Mouse (Mus musculus) heart, embryonic 15.5 days (tissue): ENCODE results near the gene Cux2. TPM values are rescaled to one million over a fixed set of nuclear protein-coding genes. Genes with fewer than 3 reads are reported as not detected.

Experiments used
- ATAC-seq: fragments of 200-750 bp; cut with Nextera tagmentation; replicated peaks from 2 replicates; pipeline ENCODE4 v1.8.0; 2017; ENCODE audit warnings: low read depth, moderate TSS enrichment; ENCODE audit not compliant: insufficient number of reproducible peaks, insufficient read depth, low FRiP score
- H3K27ac ChIP-seq: fragments of 300-500 bp; sonication (generic); 2 replicates; pipeline ENCODE4 v1.5.1; 2015; ENCODE audit warnings: mild to moderate bottlenecking, inconsistent platforms
- H3K27me3 ChIP-seq: fragments of 300-500 bp; sonication (generic); 2 replicates; pipeline ENCODE4 v1.6.1; 2015; ENCODE audit warnings: inconsistent platforms
- H3K36me3 ChIP-seq: fragments of 300-500 bp; sonication (generic); 2 replicates; pipeline ENCODE4 v1.6.1; 2015; ENCODE audit warnings: mild to moderate bottlenecking, inconsistent platforms
- H3K4me1 ChIP-seq: fragments of 300-500 bp; sonication (generic); replicated peaks from 2 replicates; pipeline ENCODE4 v1.6.1; 2015; ENCODE audit warnings: inconsistent platforms
- H3K4me2 ChIP-seq: fragments of 300-500 bp; sonication (generic); 2 replicates; pipeline ENCODE4 v1.6.1; 2015; ENCODE audit warnings: inconsistent platforms, mild to moderate bottlenecking, moderate library complexity
- H3K4me3 ChIP-seq: fragments of 300-500 bp; sonication (generic); 2 replicates; pipeline ENCODE4 v1.5.1; 2015; ENCODE audit warnings: mild to moderate bottlenecking, inconsistent platforms
- H3K9ac ChIP-seq: fragments of 300-500 bp; sonication (generic); 2 replicates; pipeline ENCODE4 v1.6.1; 2015; ENCODE audit warnings: mild to moderate bottlenecking, inconsistent platforms
- H3K9me3 ChIP-seq: fragments of 300-500 bp; sonication (generic); replicated peaks from 2 replicates; pipeline ENCODE4 v1.6.1; 2016; ENCODE audit warnings: inconsistent platforms
- WGBS: fragments of 180-500 bp; shearing (Covaris S2); methylation state at CpG from one replicate; pipeline ENCODE4 v1.1.7; 2015; ENCODE audit warnings: mixed read lengths; 5-methylcytosine and 5-hydroxymethylcytosine counted together
- polyA plus RNA-seq: library from polyadenylated mRNA; unstranded; fragments of >200 nt; fragmentation: Nextera tagmentation; extraction: Ambion mirVana; gene quantifications from 2 replicates; pipeline ENCODE4 v1.2.1, GENCODE M21; 2015

Cux2 gene
- polyA plus RNA-seq, 1 experiment from 2014 or later: 3.9 TPM

DNA sequence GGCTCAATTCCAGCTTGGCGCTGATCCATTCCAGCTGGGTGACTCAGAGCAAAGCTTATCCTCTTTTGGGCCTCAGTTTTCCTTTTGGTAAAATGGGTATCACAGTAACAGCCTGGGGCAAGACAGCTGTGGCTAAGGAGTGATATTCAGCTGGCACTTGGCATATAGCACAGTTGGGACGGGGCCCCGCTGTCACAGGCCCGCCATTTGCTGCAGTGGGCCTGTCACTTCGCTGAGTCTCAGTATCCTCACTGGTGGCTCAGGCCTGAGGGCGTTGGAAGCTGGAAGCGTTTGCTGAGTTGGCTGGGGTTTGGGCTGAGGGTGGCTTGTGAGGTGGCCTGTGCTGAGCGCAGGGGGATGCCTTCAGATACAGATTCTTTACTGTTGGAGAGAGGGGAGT is 88.6 kb downstream of the Cux2 start:
- no peak overlapping the region for H3K9ac ChIP-seq
- no peak overlapping the region for H3K4me3 ChIP-seq
- no peak for ATAC-seq
- H3K4me1 ChIP-seq: peaks cover 41% of the 10 kb centered on the region
- 79% methylated on average over 8 of the region's 8 CpGs for WGBS
- no peaks in the 10 kb centered on the region for H3K36me3 ChIP-seq
- H3K27ac ChIP-seq: no peak overlapping the region
- H3K27me3 ChIP-seq: 0 out of 2 replicates have a peak, but pooled peaks cover 2% of the 10 kb centered on the region
- no peak overlapping the region for H3K4me2 ChIP-seq
- no peaks in the 10 kb centered on the region for H3K9me3 ChIP-seq

DNA sequence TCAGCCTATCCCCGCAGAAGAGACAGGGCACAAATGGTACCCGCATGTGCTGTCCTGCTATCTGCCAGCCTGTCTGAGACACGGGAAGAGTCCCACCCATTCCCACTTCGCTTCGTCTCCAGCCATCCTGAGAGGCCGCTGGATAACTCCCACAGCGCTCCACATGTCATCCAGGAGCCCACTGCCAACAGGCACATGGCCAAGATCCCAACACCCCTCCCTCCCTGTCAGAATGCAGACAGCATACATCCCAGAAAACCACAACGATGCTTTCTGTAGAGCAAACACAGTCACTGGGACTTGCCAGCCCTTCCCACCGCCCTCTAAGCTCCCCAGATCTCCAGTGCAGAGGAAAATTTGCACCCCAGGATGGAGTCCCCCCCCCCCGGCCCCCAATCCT is 90.2 kb downstream of the Cux2 start:
- H3K4me3 ChIP-seq: no peak overlapping the region
- ATAC-seq: 0 out of 2 replicates have a peak, but pooled peaks have one; percentile 27
- peaks cover 40% of the 10 kb centered on the region for H3K4me1 ChIP-seq
- H3K36me3 ChIP-seq: no peaks in the 10 kb centered on the region
- 33% methylated on average over 10 of the region's 10 CpGs for WGBS
- H3K27ac ChIP-seq: no peak overlapping the region
- H3K4me2 ChIP-seq: no peak overlapping the region
- no peaks in the 10 kb centered on the region for H3K27me3 ChIP-seq
- H3K9ac ChIP-seq: no peak overlapping the region
- H3K9me3 ChIP-seq: no peaks in the 10 kb centered on the region

DNA sequence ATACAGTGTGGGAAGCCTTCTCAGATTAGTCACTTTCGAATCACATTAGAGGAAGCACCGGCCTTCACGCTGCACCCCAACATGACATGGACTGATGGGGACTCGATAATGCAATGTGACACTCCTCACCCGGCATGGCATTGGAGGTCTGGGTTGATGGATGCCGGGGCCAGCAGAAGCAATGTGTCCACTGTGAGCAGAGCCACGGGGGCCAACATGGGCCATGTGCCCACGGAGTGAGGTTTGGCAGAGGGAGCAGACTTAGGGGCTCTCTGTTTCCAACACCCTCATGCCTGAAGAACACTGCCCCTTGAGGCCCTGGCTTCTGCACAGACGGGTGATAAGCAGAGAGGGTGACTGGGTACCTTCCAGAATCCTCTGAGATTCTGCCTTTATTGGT is 91.4 kb downstream of the Cux2 start:
- Histone ChIP-seq H3K4me2 (no peak overlapping the region), H3K4me1 (peaks cover 40% of the 10 kb centered on the region), H3K36me3 (no peaks in the 10 kb centered on the region), H3K9ac (no peak overlapping the region), H3K27ac (no peak overlapping the region), H3K27me3 (no peaks in the 10 kb centered on the region), H3K9me3 (no peaks in the 10 kb centered on the region), H3K4me3 (no peak overlapping the region)
- WGBS: 67% methylated on average over 9 of the region's 9 CpGs
- no peak for ATAC-seq

DNA sequence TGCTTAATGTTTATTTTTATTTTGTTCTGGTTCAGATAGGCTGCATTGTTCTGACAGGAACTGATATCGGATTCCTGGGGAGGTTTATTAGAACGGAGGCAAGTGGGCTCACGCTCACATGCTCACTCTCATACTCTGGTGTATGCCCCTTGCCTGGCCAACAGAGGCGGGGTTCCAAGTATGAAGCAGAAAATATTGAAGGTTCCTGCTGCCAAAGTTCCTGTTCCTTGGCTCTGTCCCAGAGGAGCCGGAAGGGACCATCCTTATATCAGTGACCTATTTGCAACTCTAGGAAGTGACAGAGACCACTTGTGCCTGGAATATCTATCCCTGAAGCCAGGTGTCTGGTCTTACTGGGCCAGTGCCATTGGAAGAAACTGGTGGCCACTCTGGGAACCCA is 94.1 kb downstream of the Cux2 start:
- Histone ChIP-seq H3K27me3 (no peaks in the 10 kb centered on the region), H3K4me2 (no peak overlapping the region), H3K9ac (no peak overlapping the region), H3K27ac (no peak overlapping the region), H3K9me3 (no peaks in the 10 kb centered on the region), H3K36me3 (no peaks in the 10 kb centered on the region), H3K4me1 (peaks cover 29% of the 10 kb centered on the region), H3K4me3 (no peak overlapping the region)
- WGBS: 60% methylated on average over 5 of the region's 5 CpGs
- ATAC-seq: no peak

DNA sequence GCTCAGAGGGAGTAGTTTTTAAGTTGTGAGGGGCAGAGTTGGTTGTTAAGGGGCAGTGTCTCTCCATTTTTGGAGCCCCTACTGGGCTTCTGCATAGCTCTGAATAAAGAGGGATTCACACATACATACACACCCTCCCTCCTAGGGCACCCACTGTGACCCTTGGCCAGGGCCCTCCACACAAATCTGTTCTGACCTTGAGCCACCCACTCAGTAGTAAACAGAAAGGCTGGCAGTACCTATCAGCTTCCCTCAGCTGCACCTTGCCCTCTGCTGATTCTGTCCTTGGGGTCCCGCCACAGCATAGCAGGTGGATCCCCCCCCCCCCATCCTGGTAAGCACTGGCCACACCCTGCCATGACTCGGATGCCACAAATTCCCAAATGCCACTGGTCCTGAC is 99.7 kb downstream of the Cux2 start:
- no peak overlapping the region for H3K4me2 ChIP-seq
- no peak for ATAC-seq
- no peak overlapping the region for H3K27ac ChIP-seq
- H3K9ac ChIP-seq: no peak overlapping the region
- 45% methylated on average over 1 of the region's 2 CpGs for WGBS
- H3K9me3 ChIP-seq: no peaks in the 10 kb centered on the region
- H3K27me3 ChIP-seq: peaks cover 7% of the 10 kb centered on the region; the same call in 1 of the 2 replicates
- no peak overlapping the region for H3K4me3 ChIP-seq
- H3K4me1 ChIP-seq: peaks cover 32% of the 10 kb centered on the region
- H3K36me3 ChIP-seq: no peaks in the 10 kb centered on the region

DNA sequence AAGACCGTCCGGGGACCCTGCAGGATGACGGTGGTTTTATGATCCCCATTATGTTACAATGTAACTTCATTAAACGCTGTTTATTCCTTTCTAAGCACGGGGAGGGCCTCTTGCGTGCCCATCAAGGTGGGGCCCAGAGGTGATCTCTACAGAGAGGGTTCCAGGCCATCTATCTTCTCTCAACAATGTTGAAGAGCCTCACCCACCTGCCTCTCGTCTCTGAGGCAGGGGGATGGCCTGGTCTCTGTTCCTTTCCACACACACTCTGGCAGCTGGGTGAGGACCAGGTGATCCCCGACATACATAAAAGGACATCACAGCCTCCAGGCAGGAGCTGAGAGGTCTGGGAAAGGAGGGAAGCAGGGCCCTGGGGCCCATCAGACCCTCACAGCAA is 100.9 kb downstream of the Cux2 start:
- no peaks in the 10 kb centered on the region for H3K36me3 ChIP-seq
- H3K4me2 ChIP-seq: peak overlapping the region; percentile 69
- no peak overlapping the region for H3K9ac ChIP-seq
- ATAC-seq: no peak
- peaks cover 7% of the 10 kb centered on the region; the same call in 1 of the 2 replicates for H3K27me3 ChIP-seq
- no peak overlapping the region for H3K4me3 ChIP-seq
- 43% methylated on average over 8 of the region's 8 CpGs for WGBS
- no peak overlapping the region for H3K27ac ChIP-seq
- peaks cover 32% of the 10 kb centered on the region for H3K4me1 ChIP-seq
- no peaks in the 10 kb centered on the region for H3K9me3 ChIP-seq

DNA sequence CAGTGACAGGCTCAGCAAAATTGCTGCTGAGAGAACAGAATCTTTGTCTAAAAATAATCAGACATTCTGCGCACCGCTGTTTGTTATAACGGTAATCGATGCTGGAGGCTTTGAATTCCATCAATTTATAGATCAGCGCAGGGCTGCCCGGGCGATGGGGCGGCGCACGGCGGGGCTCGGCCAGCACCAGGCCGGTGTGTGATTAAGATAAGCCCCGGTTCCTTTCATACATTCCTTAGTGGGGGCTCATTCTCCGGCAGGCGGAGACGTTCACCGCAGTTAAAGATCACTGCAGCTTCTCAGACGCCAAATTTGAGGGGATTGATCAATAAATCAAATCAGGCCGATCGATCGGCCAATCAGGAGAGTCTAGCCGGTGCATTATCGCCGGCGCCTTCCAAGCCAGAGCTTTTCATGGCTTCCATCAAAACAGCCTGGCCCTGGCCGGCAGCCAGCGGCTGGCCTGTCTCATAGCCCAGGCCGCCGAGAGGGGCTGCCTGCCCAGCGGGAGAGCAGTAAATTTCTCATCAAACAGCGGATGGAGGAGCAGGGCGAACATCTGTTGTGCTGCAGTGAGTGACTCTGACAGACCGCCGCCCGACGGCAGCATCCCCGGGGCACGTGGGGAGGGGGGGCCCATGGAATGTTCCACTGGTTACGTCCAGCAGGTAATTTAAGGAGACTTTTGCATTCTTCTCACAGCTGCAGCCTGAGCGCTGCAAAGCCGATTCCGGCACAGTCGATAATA is 101.4 kb downstream of the Cux2 start:
- peaks cover 32% of the 10 kb centered on the region for H3K4me1 ChIP-seq
- 5% methylated on average over 44 of the region's 44 CpGs for WGBS
- ATAC-seq: peak; percentile 65
- peaks cover 7% of the 10 kb centered on the region; the same call in 1 of the 2 replicates for H3K27me3 ChIP-seq
- H3K9me3 ChIP-seq: no peaks in the 10 kb centered on the region
- peak overlapping the region; percentile 69 for H3K4me2 ChIP-seq
- H3K4me3 ChIP-seq: peak overlapping the region; percentile 42
- peak overlapping the region; percentile 6; the same call in 1 of the 2 replicates for H3K27ac ChIP-seq
- no peaks in the 10 kb centered on the region for H3K36me3 ChIP-seq
- H3K9ac ChIP-seq: peak overlapping the region; percentile 43

DNA sequence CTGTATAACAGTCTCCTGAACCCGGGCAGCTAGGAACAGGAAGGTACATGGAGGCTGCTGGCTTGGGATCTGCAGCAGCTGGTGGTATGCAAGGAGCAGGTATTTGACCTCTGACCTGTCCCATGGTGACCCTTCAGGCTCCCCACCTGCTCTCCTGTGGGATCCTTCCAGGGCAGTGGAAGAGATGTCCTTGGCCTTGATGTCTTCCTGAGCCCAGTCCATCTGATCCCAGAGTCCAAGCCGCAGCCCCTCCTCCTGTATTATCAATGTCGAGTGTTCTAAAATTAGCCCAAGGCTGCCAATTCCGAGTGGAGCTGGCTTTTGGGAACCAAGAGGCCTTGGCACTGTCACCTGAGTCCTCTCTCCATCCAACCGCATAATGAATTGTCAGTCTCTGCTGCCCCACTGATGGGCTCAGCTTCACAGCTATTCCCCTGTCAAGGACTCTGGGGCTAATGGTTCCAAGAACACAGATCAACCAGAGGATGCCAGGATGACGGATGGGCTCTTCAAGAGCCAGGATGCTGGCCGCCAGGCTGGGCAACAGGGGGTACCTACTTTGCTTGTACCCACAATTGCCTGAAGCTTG is 103.2 kb downstream of the Cux2 start:
- no peak for ATAC-seq
- no peak overlapping the region for H3K4me3 ChIP-seq
- no peak overlapping the region for H3K27ac ChIP-seq
- WGBS: 59% methylated on average over 7 of the region's 7 CpGs
- H3K9me3 ChIP-seq: no peaks in the 10 kb centered on the region
- H3K4me1 ChIP-seq: peaks cover 32% of the 10 kb centered on the region
- H3K9ac ChIP-seq: 0 out of 2 replicates have a peak overlapping the region, but pooled peaks have one; percentile 20
- H3K27me3 ChIP-seq: peaks cover 7% of the 10 kb centered on the region; the same call in 1 of the 2 replicates
- H3K4me2 ChIP-seq: no peak overlapping the region
- H3K36me3 ChIP-seq: no peaks in the 10 kb centered on the region

DNA sequence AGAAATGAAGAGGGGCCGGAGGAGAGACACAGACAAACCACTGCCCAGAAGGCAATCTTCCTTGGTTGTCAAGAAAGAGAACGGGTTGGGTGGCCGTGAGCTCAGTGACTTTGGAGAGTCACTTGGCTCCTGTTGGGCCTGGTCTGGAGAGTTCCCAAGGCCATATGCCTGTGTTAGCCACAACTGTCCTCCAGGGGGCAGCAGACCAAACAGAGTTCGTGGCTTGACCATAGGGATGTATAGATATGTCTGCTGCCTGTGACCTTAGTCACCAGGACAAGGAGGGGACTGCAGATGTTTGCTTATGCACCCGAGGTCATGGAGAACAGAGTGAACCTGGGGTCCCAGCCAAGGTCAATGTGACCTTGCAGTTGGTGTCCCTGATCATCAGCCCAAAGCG is 104.1 kb downstream of the Cux2 start:
- Histone ChIP-seq H3K4me1 (peaks cover 32% of the 10 kb centered on the region), H3K4me3 (no peak overlapping the region), H3K36me3 (no peaks in the 10 kb centered on the region), H3K27me3 (peaks cover 7% of the 10 kb centered on the region; the same call in 1 of the 2 replicates), H3K4me2 (no peak overlapping the region), H3K9me3 (no peaks in the 10 kb centered on the region), H3K27ac (no peak overlapping the region), H3K9ac (no peak overlapping the region)
- 49% methylated on average over 6 of the region's 6 CpGs for WGBS
- ATAC-seq: no peak

DNA sequence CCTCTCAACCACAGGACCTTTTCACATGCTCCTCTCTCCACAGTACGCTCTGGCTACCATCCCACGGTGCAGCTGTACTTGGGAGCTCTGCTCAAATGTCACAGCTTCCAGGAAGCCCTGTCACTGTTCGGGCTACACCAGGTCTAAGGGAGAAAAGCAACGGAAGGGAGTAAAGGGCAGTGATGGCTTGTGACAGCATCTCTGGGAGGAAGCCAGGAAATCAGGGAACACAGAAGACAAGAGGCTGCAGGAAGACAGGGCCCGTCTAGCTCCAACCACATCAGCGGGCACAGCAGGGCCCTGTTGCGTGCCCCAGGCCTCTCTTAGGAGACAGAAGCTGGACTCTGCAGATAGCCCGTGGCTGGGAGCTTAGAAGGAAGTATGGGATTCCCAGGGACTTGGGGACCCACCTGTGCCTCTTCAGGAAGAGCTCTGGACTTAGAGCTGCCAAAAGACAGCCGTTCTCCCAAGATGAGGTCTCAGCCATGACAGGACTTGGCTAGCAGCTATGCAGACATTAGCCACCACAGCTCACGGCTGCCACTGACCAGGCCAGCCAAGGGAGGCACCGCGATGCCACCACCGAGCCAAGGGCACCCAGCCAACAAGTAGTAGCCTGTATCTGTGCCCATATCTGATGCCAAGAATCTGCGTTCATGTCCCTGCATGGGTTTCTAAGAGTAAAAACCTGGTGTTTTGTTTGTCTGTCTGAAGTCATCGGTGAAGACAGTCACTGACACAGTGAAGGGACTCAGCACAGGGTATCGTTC is 105.7 kb downstream of the Cux2 start:
- Histone ChIP-seq H3K9me3 (no peaks in the 10 kb centered on the region), H3K4me1 (peaks cover 29% of the 10 kb centered on the region), H3K27ac (no peak overlapping the region), H3K36me3 (no peaks in the 10 kb centered on the region), H3K4me2 (no peak overlapping the region), H3K27me3 (peaks cover 7% of the 10 kb centered on the region; the same call in 1 of the 2 replicates), H3K4me3 (no peak overlapping the region), H3K9ac (no peak overlapping the region)
- no peak for ATAC-seq
- 84% methylated on average over 16 of the region's 16 CpGs for WGBS

DNA sequence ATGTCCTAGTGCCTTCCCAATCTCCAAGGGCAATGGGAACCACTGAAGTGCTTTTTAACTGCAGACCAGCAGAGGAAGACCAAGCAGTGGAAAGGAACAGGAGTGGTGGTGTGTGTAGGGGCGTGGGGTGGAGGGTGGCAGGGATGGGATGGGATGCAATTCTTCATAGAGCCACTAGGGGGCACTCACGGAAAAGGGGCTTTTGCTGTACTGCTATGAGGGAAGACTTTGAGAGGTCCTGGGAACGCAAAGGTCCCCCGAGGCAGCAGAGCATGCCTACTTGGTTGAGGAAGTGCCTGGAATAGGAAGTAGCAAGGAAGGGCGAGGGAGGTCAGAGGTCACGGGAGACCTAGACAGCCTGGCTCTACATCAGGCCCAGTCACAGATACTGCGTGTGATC is 106.4 kb downstream of the Cux2 start:
- no peaks in the 10 kb centered on the region for H3K9me3 ChIP-seq
- ATAC-seq: no peak
- peaks cover 27% of the 10 kb centered on the region for H3K4me1 ChIP-seq
- WGBS: 64% methylated on average over 7 of the region's 7 CpGs
- no peak overlapping the region for H3K4me3 ChIP-seq
- H3K9ac ChIP-seq: no peak overlapping the region
- H3K27ac ChIP-seq: no peak overlapping the region
- peaks cover 7% of the 10 kb centered on the region; the same call in 1 of the 2 replicates for H3K27me3 ChIP-seq
- H3K36me3 ChIP-seq: no peaks in the 10 kb centered on the region
- H3K4me2 ChIP-seq: no peak overlapping the region
